Comparison of ENCODE assay signal across 23 mouse cellular contexts in the genomic region with DNA sequence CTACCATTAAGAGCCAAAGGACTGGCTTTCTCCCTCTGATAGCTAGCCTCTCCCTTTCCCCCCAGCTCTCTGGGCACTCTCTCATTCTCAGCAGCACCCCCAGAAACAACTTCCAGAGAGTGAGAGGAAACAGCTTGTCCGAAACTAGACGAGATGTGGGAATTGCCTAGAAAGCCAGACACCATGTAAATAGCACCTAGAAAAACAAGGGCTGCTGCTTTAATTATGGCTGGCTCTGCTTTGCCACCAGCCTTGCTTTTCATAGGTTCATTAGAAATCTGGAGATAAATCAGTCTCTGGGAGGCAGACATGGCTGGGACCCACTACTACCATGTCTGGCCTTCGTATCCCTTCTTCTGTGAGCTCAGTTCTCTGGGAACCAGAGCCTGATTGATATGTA.
A peak's percentile ranks its signal among the peaks of the same experiment; 100 is the strongest.
DNase-seq lines count a peak whose midpoint lies in the region; ATAC-seq and TF ChIP-seq lines count a peak whose summit lies in the region.
"Had no signal": no experiment of that assay in that cellular context is flagged by ENCODE, and none has a peak within 500 bp of the region (broad histone marks: within the 10 kb centered on the region; RNA-seq: fewer than 3 reads in every experiment).

No protein-coding gene starts in this region.

- ATAC-seq in hindbrain, embryonic 11.5 days (ENCODE audit: low FRiP score), result no peak
- no peak for ATAC-seq in hindbrain, embryonic 14.5 days (ENCODE audit: low FRiP score)
- no peak for ATAC-seq in erythroblast, adult 5-6 weeks (replicated peaks; ENCODE audit: low FRiP score, poor library complexity, severe bottlenecking)
- ATAC-seq: intestine, embryonic 16.5 days; liver, embryonic 12.5 days had no signal

- H3K27me3 ChIP-seq in hindbrain, embryonic 11.5 days (ENCODE audit: control insufficient read depth, insufficient read depth, low read length), result no peaks in the 10 kb centered on the region
- no peaks in the 10 kb centered on the region for H3K27me3 ChIP-seq in hindbrain, embryonic 14.5 days (ENCODE audit: control insufficient read depth, insufficient read depth, low read length)
- H3K27me3 ChIP-seq: heart, embryonic 12.5 days; hindbrain, embryonic 15.5 days; limb, embryonic 12.5 days; liver, embryonic 12.5 days had no signal

- no peak overlapping the region for H3K4me3 ChIP-seq in hindbrain, embryonic 11.5 days (ENCODE audit: low read depth, low read length)
- no peak overlapping the region for H3K4me3 ChIP-seq in hindbrain, embryonic 14.5 days (replicated peaks; ENCODE audit: low read length)
- H3K4me3 ChIP-seq: heart, embryonic 12.5 days; hindbrain, embryonic 15.5 days; limb, embryonic 12.5 days; liver, embryonic 12.5 days had no signal

- H3K27ac ChIP-seq in hindbrain, embryonic 11.5 days (ENCODE audit: low read depth, low read length), result 0 out of 2 replicates have a peak overlapping the region, but pooled peaks have one; percentile 27
- no peak overlapping the region; the same call in 1 of the 2 replicates for H3K27ac ChIP-seq in hindbrain, embryonic 14.5 days
- H3K27ac ChIP-seq: hindbrain, embryonic 15.5 days; limb, embryonic 12.5 days; liver, embryonic 12.5 days had no signal

- no peak for TF ChIP-seq POLR2A in brain, embryonic 14.5 days (IDR thresholded peaks at IDR 0.05; ENCODE audit: borderline replicate concordance, extremely low read depth, insufficient read depth, insufficient read length, poor library complexity, severe bottlenecking)

- H3K9me3 ChIP-seq in hindbrain, embryonic 11.5 days (ENCODE audit: control insufficient read depth, low read length), result no peaks in the 10 kb centered on the region
- no peaks in the 10 kb centered on the region for H3K9me3 ChIP-seq in hindbrain, embryonic 14.5 days (ENCODE audit: control insufficient read depth, low read length)
- H3K9me3 ChIP-seq: heart, embryonic 12.5 days; hindbrain, embryonic 15.5 days; limb, embryonic 12.5 days; liver, embryonic 12.5 days had no signal

- no peaks in the 10 kb centered on the region for H3K36me3 ChIP-seq in hindbrain, embryonic 11.5 days (ENCODE audit: control insufficient read depth, insufficient read depth, low read length)
- H3K36me3 ChIP-seq in hindbrain, embryonic 14.5 days (replicated peaks; ENCODE audit: control insufficient read depth, insufficient read depth), result no peaks in the 10 kb centered on the region
- H3K36me3 ChIP-seq: heart, embryonic 12.5 days; hindbrain, embryonic 15.5 days; limb, embryonic 12.5 days; liver, embryonic 12.5 days had no signal

- WGBS in hindbrain, embryonic 11.5 days, result 66% methylated on average over 3 of the region's 3 CpGs
- 53% methylated on average over 3 of the region's 3 CpGs for WGBS in hindbrain, embryonic 14.5 days

- no peak overlapping the region for H3K9ac ChIP-seq in hindbrain, embryonic 11.5 days (ENCODE audit: low read depth, low read length)
- H3K9ac ChIP-seq in hindbrain, embryonic 14.5 days, result no peak overlapping the region
- H3K9ac ChIP-seq: heart, embryonic 12.5 days; hindbrain, embryonic 15.5 days; limb, embryonic 12.5 days; liver, embryonic 12.5 days had no signal

- no peak for TF ChIP-seq CTCF in brain, embryonic 14.5 days (IDR thresholded peaks at IDR 0.05; ENCODE audit: borderline replicate concordance, extremely low read depth, insufficient read depth, insufficient read length)

- no peak overlapping the region for H3K4me2 ChIP-seq in hindbrain, embryonic 11.5 days (replicated peaks; ENCODE audit: low read depth, low read length)
- no peak overlapping the region for H3K4me2 ChIP-seq in hindbrain, embryonic 14.5 days (replicated peaks)
- H3K4me2 ChIP-seq: heart, embryonic 12.5 days; hindbrain, embryonic 15.5 days; limb, embryonic 12.5 days; liver, embryonic 12.5 days had no signal

- peaks cover 11% of the 10 kb centered on the region for H3K4me1 ChIP-seq in hindbrain, embryonic 11.5 days (replicated peaks; ENCODE audit: control insufficient read depth, insufficient read depth, low read length)
- H3K4me1 ChIP-seq in hindbrain, embryonic 14.5 days (replicated peaks; ENCODE audit: control insufficient read depth, insufficient read depth, low read length), result peaks cover 44% of the 10 kb centered on the region
- H3K4me1 ChIP-seq: heart, embryonic 12.5 days had no signal

- peak; percentile 15 for DNase-seq in hindbrain, embryonic 11.5 days (ENCODE audit: low spot score)
- no peak for DNase-seq in hindbrain, embryonic 14.5 days (ENCODE audit: low spot score)
- peak; percentile 53 for DNase-seq in brain, embryonic 14.5 days (ENCODE audit: low read depth)
- peak; percentile 28 for DNase-seq in brain, embryonic 18.5 days (ENCODE audit: low read depth, low spot score)
- DNase-seq in forelimb bud, embryonic 11.5 days (ENCODE audit: low read depth, low spot score), result peak; percentile 24
- no peak for DNase-seq in liver
- no peak for DNase-seq in layer of hippocampus, postnatal 36 days
- DNase-seq: adrenal gland, adult 2 months; cerebellum, adult 18-20 months; cerebellum, postnatal 14 days; heart, postnatal 10 days; kidney, adult 9 months; kidney, postnatal 14 days; lung, adult 18-20 months; lung, postnatal 10 days; right cerebral cortex, postnatal 4 days; thymus, postnatal 14 days had no signal

Comparison
In these comparisons a context has a peak if more than half of its experiments do, and no peak if none do; other contexts are left out.
1. DNase-seq: peak in hindbrain, embryonic 11.5 days (single experiment), brain, embryonic 14.5 days (single experiment), brain, embryonic 18.5 days (single experiment) and forelimb bud, embryonic 11.5 days (single experiment); none in hindbrain, embryonic 14.5 days (single experiment), liver (single experiment) and layer of hippocampus, postnatal 36 days (0 of 2).